Mouse (Mus musculus) left cerebral cortex, adult 8-10 months (tissue): ENCODE measurements around the gene F5. TPM values are rescaled to one million over a fixed set of nuclear protein-coding genes. Genes with fewer than 3 reads are reported as not detected.
"Not testable (repeated sequence)": the region's sequence is repeated elsewhere in the genome, so short reads cannot be mapped to it uniquely, and the experiment has no call there.

Experiments used
- DNase-seq, 2 experiments: peaks; one replicate each; pipeline ENCODE4 v3.0.0; 2022; ENCODE audit warnings: low spot score in 2 of 2
- total RNA-seq, 4 experiments: library from RNA; stranded (reverse); gene quantifications; 2 replicates each; pipeline ENCODE4 v1.2.4; 2022

The F5 gene
- total RNA-seq, 4 experiments from 2014 or later = 0.33 to 3.9 (median 1.0) TPM

- not testable (repeated sequence) for DNase-seq
Observed at GRCm38 (mm10) chr1:164231937-164232570, 80.4 kb downstream of the F5 start.

DNA sequence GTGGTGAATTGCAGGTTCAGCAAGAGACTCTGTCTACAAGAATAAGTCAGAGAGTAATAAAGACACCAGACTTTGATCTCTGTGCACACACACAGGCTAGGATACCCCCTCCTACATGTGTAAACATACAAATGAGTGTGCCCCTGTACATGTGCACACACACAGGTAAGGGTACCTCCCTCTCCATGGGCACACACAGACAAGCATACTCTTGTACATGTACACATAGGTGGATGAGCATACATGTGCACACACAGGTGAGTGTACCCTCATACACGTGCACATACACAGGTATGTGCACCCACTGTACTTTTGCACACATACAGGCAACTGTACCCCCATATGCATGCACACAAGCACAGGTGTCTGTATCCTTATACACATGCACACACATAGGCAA is 81.8 kb downstream of the F5 start:
- no peak for DNase-seq

DNA sequence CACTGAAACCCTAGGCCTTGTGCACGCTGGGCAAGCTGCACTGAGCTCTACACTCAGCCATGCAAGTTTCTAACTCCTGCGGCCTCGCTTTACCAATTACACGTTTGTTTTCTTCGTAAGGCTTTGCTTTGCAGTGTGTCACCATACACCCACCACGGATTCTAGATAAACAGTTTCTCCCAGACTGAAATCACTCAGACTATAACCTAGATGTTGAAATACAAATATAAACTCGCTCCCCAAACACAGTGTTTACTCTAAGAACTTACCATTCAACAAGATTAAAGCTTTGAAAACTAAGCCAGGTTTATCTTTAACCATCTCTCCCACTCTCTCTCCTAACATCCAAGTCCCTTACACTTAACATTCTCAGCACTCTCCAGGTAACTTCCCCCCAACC is 83.4 kb downstream of the F5 start:
- no peak for DNase-seq

- DNase-seq = no peak
Observed at GRCm38 (mm10) chr1:164236078-164236477, 84.4 kb downstream of the F5 start.

GRCm38 (mm10) chr1:164241494-164241893 is 89.9 kb downstream of the F5 start:
- DNase-seq = no peak

- no peak for DNase-seq
Observed at GRCm38 (mm10) chr1:164242809-164243208, 91.2 kb downstream of the F5 start.

GRCm38 (mm10) chr1:164247442-164247841 is 95.8 kb downstream of the F5 start:
- no peak for DNase-seq

- DNase-seq = no peak
Observed at GRCm38 (mm10) chr1:164247971-164248370, 96.3 kb downstream of the F5 start.

GRCm38 (mm10) chr1:164248465-164249331 is 97.1 kb downstream of the F5 start, which contains the start of gene Slc19a2:
Gene Slc19a2, plus strand, starts transcription at chr1:164249046.
- DNase-seq = peak; percentile 90 to 95

GRCm38 (mm10) chr1:164249332-164249711 is 97.7 kb downstream of the F5 start:
- DNase-seq = no peak

DNA sequence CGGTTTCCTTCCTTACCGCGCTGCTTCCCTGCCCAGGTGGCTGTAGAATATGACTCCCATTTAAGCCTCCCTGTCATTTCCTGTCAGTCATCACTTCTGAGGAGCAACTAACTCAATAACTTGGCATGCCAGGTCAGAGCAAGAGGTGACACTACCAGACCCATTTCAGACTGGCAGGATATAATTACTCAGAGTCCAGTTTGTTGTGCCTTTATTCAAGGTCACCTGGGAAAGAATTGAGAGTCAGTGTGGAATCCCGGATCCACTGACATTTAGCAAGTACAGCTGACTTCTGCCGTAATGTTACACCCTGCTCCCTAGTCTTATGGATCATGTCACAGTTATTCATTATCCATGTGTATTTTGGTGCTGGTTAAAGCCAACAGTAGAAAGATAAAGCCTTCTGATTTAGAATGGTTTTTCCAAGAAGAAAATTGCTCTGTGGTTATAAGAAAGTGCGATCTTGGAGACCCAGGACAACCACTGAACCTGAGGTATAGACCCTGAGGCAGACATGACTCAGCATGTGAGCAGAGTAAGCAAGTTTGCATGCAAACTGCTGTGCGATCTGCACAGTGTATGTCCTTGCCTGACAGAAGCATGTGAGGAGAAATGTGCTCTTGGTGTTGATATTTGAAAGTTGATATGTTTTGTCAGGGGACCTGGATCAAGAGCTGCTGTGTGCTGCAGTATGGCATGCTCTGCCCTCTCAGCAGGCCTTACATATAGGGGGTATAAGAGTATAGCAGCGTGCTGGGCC is 98.9 kb downstream of the F5 start:
- no peak for DNase-seq

DNA sequence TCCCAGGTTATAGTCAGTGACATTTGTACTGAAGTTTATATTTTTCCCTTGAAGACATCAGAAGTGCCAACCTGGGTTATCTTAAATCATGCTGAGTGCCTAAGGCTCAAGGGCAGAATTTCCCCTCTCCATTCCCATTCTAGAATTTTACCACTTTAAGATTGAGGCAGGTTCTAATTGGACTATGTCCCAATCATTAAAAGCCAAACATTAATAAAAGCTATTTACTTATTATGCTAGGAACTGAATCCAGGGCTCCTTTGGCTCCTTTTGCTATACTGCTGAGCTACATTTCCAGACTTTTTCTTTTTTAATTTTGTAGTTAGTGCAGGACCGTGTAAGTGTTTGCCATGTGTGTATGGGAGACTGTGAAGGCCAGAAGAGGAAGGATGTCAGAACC is 99.8 kb downstream of the F5 start:
- no peak for DNase-seq

DNA sequence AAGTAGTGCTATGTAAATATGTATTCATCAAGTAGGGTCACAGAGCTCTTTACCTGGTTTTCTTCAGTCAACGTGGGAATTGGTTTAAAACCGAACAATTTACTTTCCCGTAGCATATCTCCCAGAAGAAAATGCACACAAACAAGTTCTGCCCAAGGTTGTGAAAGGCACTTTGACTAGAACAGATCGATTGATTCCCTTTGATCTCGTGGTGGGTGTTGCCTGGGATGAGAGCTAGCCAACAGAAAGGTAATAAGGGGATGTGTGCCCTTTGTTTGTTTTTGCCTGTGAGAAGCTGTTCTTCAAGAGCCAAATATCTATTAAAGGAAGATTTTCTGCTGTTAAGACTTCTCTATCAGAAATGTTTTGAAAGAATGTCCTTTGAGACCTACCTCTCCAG is 100.9 kb downstream of the F5 start:
- DNase-seq = no peak

DNA sequence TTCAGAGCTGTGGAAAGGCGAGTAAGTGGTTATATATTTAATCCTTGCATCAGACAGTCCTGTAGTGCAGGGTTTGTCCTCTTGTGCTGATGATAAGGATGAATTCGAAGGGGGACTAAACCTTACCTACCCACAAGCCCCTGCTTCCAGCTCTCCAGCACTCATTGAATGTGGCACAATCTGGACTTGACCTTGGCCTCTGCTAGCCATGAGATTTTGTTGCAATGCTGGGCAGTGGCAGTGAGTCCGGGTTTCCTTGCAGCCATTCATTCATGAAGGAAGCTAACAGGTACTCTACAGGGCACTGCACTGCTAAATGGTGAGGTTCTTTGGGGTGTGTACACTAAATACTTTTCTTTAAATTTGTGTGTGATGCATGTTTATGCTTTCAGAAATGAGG is 103.2 kb downstream of the F5 start:
- no peak for DNase-seq

DNA sequence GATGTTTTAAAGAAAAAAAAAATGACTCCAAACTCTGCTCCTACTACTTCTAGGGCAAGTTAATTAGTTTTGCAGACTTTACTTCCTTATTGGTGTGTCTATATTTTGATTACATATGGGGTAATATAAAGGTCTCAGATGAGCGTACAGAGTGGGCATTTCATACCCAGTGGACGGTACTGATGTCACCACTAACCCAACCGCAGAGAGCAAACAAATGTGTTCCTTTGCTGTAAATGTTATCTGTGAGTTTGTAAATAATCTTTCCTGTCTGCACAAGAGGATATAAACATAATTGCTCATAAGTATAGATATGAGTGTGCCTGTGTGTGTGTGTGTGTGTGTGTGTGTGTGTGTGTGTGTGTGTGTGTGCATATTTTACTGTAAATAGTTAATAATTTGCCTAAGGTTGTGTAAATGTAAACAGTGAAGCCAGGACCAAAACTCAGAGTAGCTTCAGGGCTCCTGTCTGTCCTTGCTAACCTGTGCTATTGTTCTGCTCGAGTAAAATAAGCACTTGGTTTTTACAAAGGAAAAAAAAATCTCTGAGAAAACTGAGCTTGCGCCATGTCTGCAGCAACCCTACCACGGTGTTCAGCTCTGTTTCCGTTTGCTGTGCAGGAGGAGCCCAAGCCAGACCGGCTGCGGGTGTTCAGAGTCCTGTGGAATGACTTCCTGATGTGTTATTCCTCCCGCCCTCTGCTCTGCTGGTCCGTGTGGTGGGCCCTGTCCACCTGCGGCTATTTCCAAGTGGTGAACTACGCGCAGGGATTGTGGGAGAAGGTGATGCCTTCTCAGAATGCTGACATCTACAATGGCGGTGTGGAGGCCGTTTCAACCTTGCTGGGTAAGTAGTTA is 108.8 kb downstream of the F5 start:
- no peak for DNase-seq

- DNase-seq = peak in 1 of 2 experiments; percentile 53
Observed at GRCm38 (mm10) chr1:164261553-164261952, 109.9 kb downstream of the F5 start.

Other genes starting within 250 kb of the F5 start
- gene Scyl3, start 222.7 kb upstream of the F5 start, total RNA-seq = 10 to 100 TPM; 23.9 to 27.7 (median 24.9) TPM
- 1 to 10 TPM in 3 of 4 experiments, under 1 TPM in 1; 0.95 to 2.5 (median 1.5) TPM for gene BC055324, start 157.0 kb upstream of the F5 start, total RNA-seq
- 1 to 10 TPM; 5.4 to 6.3 (median 5.9) TPM for gene Mettl18, start 156.9 kb upstream of the F5 start, total RNA-seq
- gene Sele, start 103.6 kb upstream of the F5 start, total RNA-seq = under 1 TPM in 1 of 4 experiments, not detected in 3; 0.12 TPM
- gene Sell, start 89.9 kb upstream of the F5 start, total RNA-seq = under 1 TPM in 1 of 4 experiments, not detected in 3; 0.32 TPM
- not detected for gene Selp, start 36.6 kb upstream of the F5 start, total RNA-seq
- 10 to 100 TPM; 12.6 to 15.1 (median 13.7) TPM for gene Slc19a2, start 97.2 kb downstream of the F5 start, total RNA-seq
- gene Ccdc181, start 123.7 kb downstream of the F5 start, total RNA-seq = 10 to 100 TPM; 23.6 to 25.6 (median 24.5) TPM
- 10 to 100 TPM; 22.7 to 32.0 (median 28.0) TPM for gene Nme7, start 152.3 kb downstream of the F5 start, total RNA-seq
- 10 to 100 TPM; 18.6 to 24.0 (median 22.1) TPM for gene Blzf1, start 155.7 kb downstream of the F5 start, total RNA-seq